Mouse (Mus musculus) thymus, adult 2 months (tissue): ENCODE measurements around the gene Hist1h2ac. TPM values are rescaled to one million over a fixed set of nuclear protein-coding genes. Genes with fewer than 3 reads are reported as not detected.

Source experiments
- DNase-seq: peaks from one replicate; pipeline ENCODE4 v3.0.0; 2021
- H3K27ac ChIP-seq: fragments of 200-500 bp; 2 replicates; pipeline ENCODE4 v1.5.1; 2012; ENCODE audit warnings: low read length, control low read depth; ENCODE audit not compliant: control insufficient read depth, insufficient read depth
- H3K27me3 ChIP-seq: fragments of 200-500 bp; 2 replicates; pipeline ENCODE4 v1.6.1; 2012; ENCODE audit warnings: mild to moderate bottlenecking, low read length, moderate library complexity, mixed read lengths; ENCODE audit not compliant: control insufficient read depth, insufficient read depth
- H3K36me3 ChIP-seq: fragments of 200-500 bp; 2 replicates; pipeline ENCODE4 v1.6.1; 2012; ENCODE audit warnings: mild to moderate bottlenecking, low read length, moderate library complexity; ENCODE audit not compliant: control insufficient read depth, insufficient read depth
- H3K4me1 ChIP-seq: fragments of 200-500 bp; replicated peaks from 2 replicates; pipeline ENCODE4 v1.6.1; 2012; ENCODE audit warnings: low read length; ENCODE audit not compliant: control insufficient read depth, insufficient read depth
- H3K4me3 ChIP-seq: fragments of 200-500 bp; 2 replicates; pipeline ENCODE4 v1.5.1; 2012; ENCODE audit warnings: mild to moderate bottlenecking, low read length, control low read depth, moderate library complexity; ENCODE audit not compliant: control insufficient read depth, insufficient read depth
- CTCF ChIP-seq: fragments of 200-500 bp; IDR thresholded peaks from 2 replicates; pipeline ENCODE4 v1.5.1; 2012; ENCODE audit warnings: mild to moderate bottlenecking, control low read depth, low read length, moderate library complexity, borderline replicate concordance; ENCODE audit not compliant: control insufficient read depth, poor library complexity, insufficient read depth; ENCODE audit errors: extremely low read depth
- POLR2A ChIP-seq: fragments of 200-500 bp; IDR thresholded peaks from 2 replicates; pipeline ENCODE4 v1.6.1; 2012; ENCODE audit warnings: mild to moderate bottlenecking, low read length, control low read depth, moderate library complexity; ENCODE audit not compliant: control insufficient read depth, poor library complexity, insufficient read depth; ENCODE audit errors: extremely low read depth
- WGBS: fragments of 180-500 bp; shearing (Covaris S2); methylation state at CpG from one replicate; pipeline ENCODE4 v1.1.7; 2018; 5-methylcytosine and 5-hydroxymethylcytosine counted together
- polyA plus RNA-seq: library from polyadenylated mRNA; depleted of rRNA; stranded (reverse); fragments of >200 nt; gene quantifications from 2 replicates; pipeline ENCODE4 v1.2.3, GENCODE M21; 2012; rRNA removed

Hist1h2ac gene
- 11.0 and 12.9 TPM in 2 replicates for polyA plus RNA-seq

- peak; percentile 78 for DNase-seq
- WGBS = under 1% methylated on average over 29 of the region's 32 CpGs
- H3K27ac ChIP-seq = peak within 1 kb of the TSS; percentile 100
- H3K27me3 ChIP-seq = no peaks in the 10 kb centered on the region
- H3K36me3 ChIP-seq = no peaks in the 10 kb centered on the region
- H3K4me1 ChIP-seq = peaks cover 3% of the 10 kb centered on the region; the same call in 1 of the 2 replicates
- TF ChIP-seq POLR2A (no peak), CTCF (peak; percentile 29; the same call in 1 of the 2 replicates)
- peak within 1 kb of the TSS; percentile 75 for H3K4me3 ChIP-seq
Measured at GRCm38 (mm10) chr13:23683755-23684281, at the start of gene Hist1h2ac, which contains the start of gene Hist1h2bc. Hist1h2ac (minus strand) TSS chr13:23683948. Hist1h2bc (plus strand) TSS chr13:23684199.

- DNase-seq = peak; percentile 46
- no peak for TF ChIP-seq POLR2A
- Histone ChIP-seq H3K27me3 (no peaks in the 10 kb centered on the region), H3K4me3 (no peak overlapping the region), H3K27ac (no peak overlapping the region), H3K4me1 (peaks cover 18% of the 10 kb centered on the region), H3K36me3 (no peaks in the 10 kb centered on the region)
- WGBS = 34% methylated on average over 8 of the region's 8 CpGs
Measured at GRCm38 (mm10) chr13:23732156-23732804, 48.5 kb upstream of the Hist1h2ac start.

- H3K27ac ChIP-seq = no peak overlapping the region
Measured at GRCm38 (mm10) chr13:23730479-23730878, 46.7 kb upstream of the Hist1h2ac start.

DNA sequence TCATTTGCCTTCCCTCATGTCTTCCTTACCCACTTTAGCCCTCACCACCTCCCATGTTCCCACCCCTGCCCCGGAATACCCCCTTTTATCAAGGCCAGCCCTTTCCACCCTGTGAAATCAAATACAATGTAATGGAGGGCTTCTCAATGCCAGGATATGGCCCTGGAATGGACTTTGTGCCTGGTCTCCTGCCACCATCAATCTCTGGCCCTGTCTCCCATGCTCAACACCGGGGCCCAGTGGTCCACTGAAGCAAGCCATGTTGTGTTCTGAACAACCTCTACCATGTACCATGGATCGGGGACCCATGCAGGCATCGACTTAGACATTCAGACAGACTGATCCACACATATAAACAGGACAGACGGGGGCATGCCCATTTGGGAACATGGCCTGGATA, 46.0 kb upstream of the Hist1h2ac start:
- TF ChIP-seq POLR2A (no peak), CTCF (no peak)
- Histone ChIP-seq H3K27me3 (no peaks in the 10 kb centered on the region), H3K36me3 (no peaks in the 10 kb centered on the region), H3K4me3 (no peak overlapping the region), H3K27ac (peak overlapping the region; percentile 53; the same call in 1 of the 2 replicates), H3K4me1 (peaks cover 18% of the 10 kb centered on the region)
- DNase-seq = no peak
- WGBS = 96% methylated on average over 5 of the region's 5 CpGs

More at GRCm38 (mm10) chr13:23730479-23730878, 46.7 kb upstream of the Hist1h2ac start:
- WGBS = 90% methylated on average over 8 of the region's 8 CpGs
- H3K4me3 ChIP-seq = no peak overlapping the region
- peaks cover 18% of the 10 kb centered on the region for H3K4me1 ChIP-seq
- no peak for DNase-seq
- no peaks in the 10 kb centered on the region for H3K36me3 ChIP-seq
- TF ChIP-seq CTCF (no peak), POLR2A (no peak)
- H3K27me3 ChIP-seq = no peaks in the 10 kb centered on the region

DNA sequence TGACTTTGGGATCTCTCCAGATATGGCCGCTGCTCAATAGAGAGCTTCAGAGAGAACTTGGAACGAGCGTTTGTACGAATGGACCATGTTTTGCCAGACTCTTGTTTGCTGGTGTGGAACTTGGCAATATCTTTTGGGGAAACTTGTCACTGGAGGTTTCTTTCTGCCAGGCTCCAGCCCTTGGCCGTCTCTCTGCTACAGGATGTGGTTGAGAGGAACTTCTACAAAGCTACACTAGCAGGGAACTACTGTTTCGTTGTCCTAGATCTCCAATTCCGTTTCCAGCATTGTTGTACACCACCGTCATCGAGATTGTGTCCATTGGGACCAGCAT, 45.4 kb upstream of the Hist1h2ac start:
- no peak for DNase-seq

DNA sequence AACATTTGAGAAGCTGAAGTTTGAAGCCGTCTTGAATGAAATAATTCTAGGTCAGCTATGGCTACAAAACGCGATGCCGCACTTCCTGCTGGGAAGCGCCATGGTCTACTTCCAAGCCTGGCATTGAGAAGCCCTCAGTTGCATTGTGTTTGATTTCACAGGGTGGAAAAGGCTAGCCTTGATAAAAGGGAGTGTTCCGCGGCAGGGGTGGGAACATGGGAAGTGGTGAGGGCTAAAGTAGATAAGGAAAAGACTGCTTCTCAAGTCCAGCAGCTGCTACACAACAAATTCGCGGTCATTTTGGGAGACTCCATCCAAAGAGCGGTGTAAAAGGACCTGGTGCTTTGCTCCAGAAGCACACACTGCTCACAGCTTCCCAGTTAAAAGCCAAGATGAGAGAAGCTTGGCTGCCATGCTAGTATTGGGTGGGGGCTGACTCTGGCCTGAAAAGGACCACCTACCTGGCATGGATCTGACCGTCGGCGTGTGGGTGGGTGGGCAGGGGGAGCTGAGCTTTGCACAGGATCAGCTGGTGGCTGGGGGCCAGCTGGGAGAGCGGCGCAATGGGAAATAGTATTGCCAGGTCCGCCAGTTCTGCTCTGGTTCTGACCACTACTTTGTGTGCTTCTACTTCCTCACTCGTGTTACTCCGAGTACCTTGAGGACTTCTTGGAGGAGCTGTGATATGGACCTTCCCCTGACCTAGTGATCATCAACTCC, 44.9 kb upstream of the Hist1h2ac start:
- TF ChIP-seq POLR2A (no peak), CTCF (no peak)
- 81% methylated on average over 18 of the region's 18 CpGs for WGBS

More for the DNA sequence above, 45.4 kb upstream of the Hist1h2ac start:
- H3K36me3 ChIP-seq = no peaks in the 10 kb centered on the region
- no peak overlapping the region for H3K4me3 ChIP-seq
- no peak for TF ChIP-seq CTCF
- no peak for TF ChIP-seq POLR2A
- peak overlapping the region; percentile 53 for H3K27ac ChIP-seq
- no peaks in the 10 kb centered on the region for H3K27me3 ChIP-seq
- peaks cover 18% of the 10 kb centered on the region for H3K4me1 ChIP-seq
- 18% methylated on average over 9 of the region's 9 CpGs for whole genome bisulfite sequencing

More for the DNA sequence above, 44.9 kb upstream of the Hist1h2ac start:
- no peak for DNase-seq
- H3K4me1 ChIP-seq = peaks cover 18% of the 10 kb centered on the region
- H3K27ac ChIP-seq = peak overlapping the region; percentile 4; the same call in 1 of the 2 replicates
- H3K36me3 ChIP-seq = no peaks in the 10 kb centered on the region
- H3K4me3 ChIP-seq = no peak overlapping the region
- H3K27me3 ChIP-seq = no peaks in the 10 kb centered on the region
